Mouse (Mus musculus) lung, adult 2 months (tissue): ENCODE results near the gene Pnliprp1. TPM values are rescaled to one million over a fixed set of nuclear protein-coding genes. Genes with fewer than 3 reads are reported as not detected.

Experiments
- DNase-seq: peaks from one replicate; pipeline ENCODE4 v3.0.0; 2022
- H3K4me1 ChIP-seq: fragments of 200-500 bp; 2 replicates; pipeline ENCODE4 v1.6.1; 2011; ENCODE audit warnings: low read length; ENCODE audit not compliant: control insufficient read depth, insufficient read depth
- H3K4me3 ChIP-seq: fragments of 200-500 bp; replicated peaks from 2 replicates; pipeline ENCODE3; 2011; ENCODE audit warnings: low read depth, mild to moderate bottlenecking, control low read depth, low read length; ENCODE audit errors: extremely low read depth
- CTCF ChIP-seq: fragments of 200-500 bp; IDR thresholded peaks from 2 replicates; pipeline ENCODE4 v1.5.1; 2011; ENCODE audit warnings: mild to moderate bottlenecking, low read length, control low read depth; ENCODE audit not compliant: insufficient read depth
- POLR2A ChIP-seq: fragments of 200-500 bp; IDR thresholded peaks from 2 replicates; pipeline ENCODE4 v1.6.1; 2011; ENCODE audit warnings: low read depth, mild to moderate bottlenecking, control low read depth, low read length, borderline replicate concordance; ENCODE audit errors: extremely low read depth
- WGBS: fragments of 180-500 bp; shearing (Covaris S2); methylation state at CpG from one replicate; pipeline ENCODE4 v1.1.7; 2018; 5-methylcytosine and 5-hydroxymethylcytosine counted together
- polyA plus RNA-seq: library from polyadenylated mRNA; depleted of rRNA; stranded (reverse); fragments of >200 nt; gene quantifications from 2 replicates; pipeline ENCODE4 v1.2.3, GENCODE M21; 2012; rRNA removed

The Pnliprp1 gene
- polyA plus RNA-seq, 1 experiment: 0.28 TPM

GRCm38 (mm10) chr19:58762316-58762715 is 33.6 kb downstream of the Pnliprp1 start:
- no peak for DNase-seq
- WGBS: 38% methylated on average over 6 of the region's 6 CpGs
- Histone ChIP-seq H3K4me1 (no peaks in the 10 kb centered on the region), H3K4me3 (no peak overlapping the region)
- no peak for TF ChIP-seq POLR2A
- no peak for TF ChIP-seq CTCF

- DNase-seq: no peak
- 18% methylated on average over 12 of the region's 12 CpGs for WGBS
- no peaks in the 10 kb centered on the region for H3K4me1 ChIP-seq
- H3K4me3 ChIP-seq: no peak overlapping the region
- TF ChIP-seq CTCF (peak; percentile 65), POLR2A (no peak)
Observed at GRCm38 (mm10) chr19:58762848-58763541, 34.3 kb downstream of the Pnliprp1 start.

- DNase-seq: no peak
- 98% methylated on average over 6 of the region's 6 CpGs for WGBS
Observed at GRCm38 (mm10) chr19:58767329-58767728, 38.6 kb downstream of the Pnliprp1 start.

DNA sequence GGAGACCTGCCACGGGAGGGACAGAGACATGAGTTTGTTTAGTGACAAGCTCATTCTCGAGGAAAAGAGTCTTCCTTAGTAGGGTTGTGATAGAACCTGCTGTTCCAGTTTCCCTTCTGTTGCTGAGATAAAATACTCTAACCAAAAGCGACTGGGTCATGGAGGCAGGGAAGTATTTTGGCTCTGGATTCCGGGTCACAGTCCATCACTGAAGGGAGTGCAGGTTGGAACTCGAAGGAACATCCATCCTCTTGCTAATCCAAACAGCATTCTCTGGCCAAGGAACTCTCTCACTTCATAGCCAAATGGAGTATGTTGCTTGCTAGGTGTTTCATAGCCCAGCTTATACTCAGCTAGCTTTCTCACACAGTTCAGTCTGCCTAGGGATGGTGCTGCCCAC is 47.8 kb downstream of the Pnliprp1 start:
- DNase-seq: no peak
- Histone ChIP-seq H3K4me1 (no peaks in the 10 kb centered on the region), H3K4me3 (no peak overlapping the region)
- 45% methylated on average over 5 of the region's 5 CpGs for WGBS
- no peak for TF ChIP-seq CTCF
- no peak for TF ChIP-seq POLR2A

More at GRCm38 (mm10) chr19:58767329-58767728, 38.6 kb downstream of the Pnliprp1 start:
- TF ChIP-seq CTCF (no peak), POLR2A (no peak)
- Histone ChIP-seq H3K4me1 (no peaks in the 10 kb centered on the region), H3K4me3 (no peak overlapping the region)

GRCm38 (mm10) chr19:58781566-58781965 is 52.9 kb downstream of the Pnliprp1 start:
- DNase-seq: no peak
- TF ChIP-seq POLR2A (no peak), CTCF (no peak)
- 74% methylated on average over 4 of the region's 4 CpGs for WGBS
- H3K4me3 ChIP-seq: no peak overlapping the region
- no peaks in the 10 kb centered on the region for H3K4me1 ChIP-seq

GRCm38 (mm10) chr19:58783938-58784337 is 55.3 kb downstream of the Pnliprp1 start:
- WGBS: 13% methylated on average over 7 of the region's 7 CpGs

GRCm38 (mm10) chr19:58789194-58789593 is 60.5 kb downstream of the Pnliprp1 start:
- Histone ChIP-seq H3K4me3 (no peak overlapping the region), H3K4me1 (no peaks in the 10 kb centered on the region)
- 68% methylated on average over 11 of the region's 11 CpGs for WGBS
- no peak for DNase-seq
- TF ChIP-seq POLR2A: no peak
- TF ChIP-seq CTCF: no peak

More at GRCm38 (mm10) chr19:58783938-58784337, 55.3 kb downstream of the Pnliprp1 start:
- no peak for DNase-seq
- Histone ChIP-seq H3K4me1 (no peaks in the 10 kb centered on the region), H3K4me3 (no peak overlapping the region)
- no peak for TF ChIP-seq POLR2A
- no peak for TF ChIP-seq CTCF

Other genes with a start within 250 kb of the Pnliprp1 start
- gene Ccdc172, start 216.9 kb upstream of the Pnliprp1 start, polyA plus RNA-seq: not detected in 2 replicates
- 0.18 and 5.2 TPM in 2 replicates for gene Pnlip, start 76.4 kb upstream of the Pnliprp1 start, polyA plus RNA-seq
- not detected in 2 replicates for gene Pnliprp2, start 30.8 kb downstream of the Pnliprp1 start, polyA plus RNA-seq
- gene 1700019N19Rik, start 65.6 kb downstream of the Pnliprp1 start, polyA plus RNA-seq: not detected in 2 replicates
- 3.1 and 4.6 TPM in 2 replicates for gene Eno4, start 214.5 kb downstream of the Pnliprp1 start, polyA plus RNA-seq
- 12.5 and 13.1 TPM in 2 replicates for gene Hspa12a, start 214.8 kb downstream of the Pnliprp1 start, polyA plus RNA-seq